Mouse (Mus musculus): ENCODE data around the gene Prr19. TPM values are rescaled to one million over a fixed set of nuclear protein-coding genes. Genes with fewer than 3 reads are reported as not detected.
A peak's percentile ranks its signal among the peaks of the same experiment; 100 is the strongest.

Gene Prr19
- polyA plus RNA-seq, 1 experiment from 2014 or later, result 0.23 TPM

DNA sequence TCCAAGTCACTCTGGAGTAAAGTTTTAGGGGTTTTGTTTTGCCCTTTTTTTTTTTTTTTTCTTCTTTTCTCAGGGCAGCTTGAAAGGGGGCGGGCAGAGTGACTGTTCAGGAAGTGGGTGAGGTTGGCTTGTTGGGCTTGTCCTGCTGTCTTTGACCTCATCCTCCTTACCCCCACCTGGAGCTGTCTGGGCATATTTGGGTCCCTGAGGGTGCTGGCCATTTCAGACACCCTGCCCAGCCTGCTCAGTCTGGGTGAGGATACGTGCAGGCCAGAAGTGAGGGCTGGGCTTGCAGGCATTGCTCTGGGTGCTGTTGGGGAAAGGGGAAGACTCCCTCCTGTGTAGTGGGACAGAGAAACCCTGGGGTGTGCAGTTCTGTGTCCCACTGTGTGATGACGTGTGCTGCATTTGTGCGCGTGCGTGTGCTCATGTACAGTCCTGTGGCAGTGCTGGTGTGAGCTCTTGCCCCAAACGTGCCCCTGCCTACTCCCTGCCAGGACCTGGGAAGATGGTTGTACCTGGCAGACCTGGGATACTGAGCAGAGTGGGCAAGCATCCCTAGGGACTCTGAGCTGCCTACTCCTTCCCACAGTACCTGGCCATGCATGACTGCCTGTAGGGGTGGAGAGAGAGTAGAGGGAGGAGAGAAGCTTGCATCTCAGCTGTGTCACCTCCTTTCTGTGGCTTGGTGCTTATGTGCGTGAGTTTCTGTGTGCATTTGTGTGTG is 31.5 kb upstream of the Prr19 start:
- no peak for ATAC-seq (ENCODE audit: extremely low read depth, insufficient number of reproducible peaks, low FRiP score, low TSS enrichment)
- H3K27me3 ChIP-seq (replicated peaks), result no peaks in the 10 kb centered on the region
- H3K27ac ChIP-seq (replicated peaks), result peak overlapping the region; percentile 88
- H3K4me3 ChIP-seq, result peak overlapping the region; percentile 85
- H3K4me2 ChIP-seq, result peak overlapping the region; percentile 88
- H3K9me3 ChIP-seq, result no peaks in the 10 kb centered on the region
- WGBS, result 83% methylated on average over 8 of the region's 8 CpGs
- H3K4me1 ChIP-seq, result peaks cover 59% of the 10 kb centered on the region
- peaks cover 39% of the 10 kb centered on the region for H3K36me3 ChIP-seq
- H3K9ac ChIP-seq, result peak overlapping the region; percentile 97

DNA sequence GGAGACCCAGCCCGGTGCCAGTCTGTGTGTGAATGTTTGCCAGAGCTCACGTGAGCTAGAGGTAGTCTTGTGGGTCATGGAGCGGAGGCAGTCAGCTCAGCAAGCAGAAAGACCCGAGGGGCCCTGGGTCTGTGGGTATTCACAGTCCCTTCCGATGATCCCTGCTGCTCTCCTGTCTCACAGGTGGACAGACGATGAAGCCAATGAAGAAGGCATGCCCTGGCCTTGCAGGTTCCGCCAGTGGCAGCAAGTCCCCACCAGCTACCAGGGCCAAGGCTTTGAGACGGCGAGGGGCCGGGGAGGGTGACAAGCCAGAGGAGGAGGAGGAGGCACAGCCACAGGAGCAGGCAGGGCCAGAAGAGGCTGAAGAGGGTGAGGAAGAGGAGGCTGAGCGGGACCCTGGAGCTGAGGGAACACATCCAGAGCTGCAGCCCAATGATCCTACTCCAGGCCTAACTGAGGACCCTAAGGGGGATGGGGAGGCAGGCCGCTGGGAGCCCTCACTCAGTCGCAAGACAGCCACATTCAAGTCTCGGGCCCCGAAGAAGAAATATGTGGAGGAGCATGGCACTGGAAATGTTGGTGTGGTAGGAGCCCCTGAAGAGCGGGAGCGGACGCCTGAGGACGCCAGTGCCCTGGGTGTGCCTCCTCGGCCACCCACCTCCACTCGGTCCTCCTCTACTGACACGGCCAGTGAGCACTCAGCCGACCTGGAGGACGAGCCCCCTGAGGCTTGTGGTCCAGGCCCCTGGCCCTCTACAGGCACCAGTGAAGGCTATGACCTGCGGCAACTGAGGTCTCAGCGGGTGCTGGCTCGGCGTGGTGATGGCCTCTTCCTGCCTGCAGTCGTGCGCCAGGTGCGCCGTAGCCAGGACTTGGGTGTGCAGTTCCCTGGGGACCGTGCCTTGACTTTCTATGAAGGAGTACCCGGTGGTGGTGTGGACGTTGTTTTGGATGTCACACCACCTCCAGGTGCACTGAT is 30.3 kb upstream of the Prr19 start:
- peaks cover 46% of the 10 kb centered on the region for H3K36me3 ChIP-seq
- no peak overlapping the region for H3K27ac ChIP-seq (replicated peaks)
- ATAC-seq (ENCODE audit: extremely low read depth, insufficient number of reproducible peaks, low FRiP score, low TSS enrichment), result no peak
- no peaks in the 10 kb centered on the region for H3K27me3 ChIP-seq (replicated peaks)
- peaks cover 71% of the 10 kb centered on the region for H3K4me1 ChIP-seq
- H3K9me3 ChIP-seq, result no peaks in the 10 kb centered on the region
- H3K4me2 ChIP-seq, result no peak overlapping the region
- no peak overlapping the region for H3K4me3 ChIP-seq
- peak overlapping the region; percentile 97 for H3K9ac ChIP-seq
- 86% methylated on average over 35 of the region's 35 CpGs for WGBS

DNA sequence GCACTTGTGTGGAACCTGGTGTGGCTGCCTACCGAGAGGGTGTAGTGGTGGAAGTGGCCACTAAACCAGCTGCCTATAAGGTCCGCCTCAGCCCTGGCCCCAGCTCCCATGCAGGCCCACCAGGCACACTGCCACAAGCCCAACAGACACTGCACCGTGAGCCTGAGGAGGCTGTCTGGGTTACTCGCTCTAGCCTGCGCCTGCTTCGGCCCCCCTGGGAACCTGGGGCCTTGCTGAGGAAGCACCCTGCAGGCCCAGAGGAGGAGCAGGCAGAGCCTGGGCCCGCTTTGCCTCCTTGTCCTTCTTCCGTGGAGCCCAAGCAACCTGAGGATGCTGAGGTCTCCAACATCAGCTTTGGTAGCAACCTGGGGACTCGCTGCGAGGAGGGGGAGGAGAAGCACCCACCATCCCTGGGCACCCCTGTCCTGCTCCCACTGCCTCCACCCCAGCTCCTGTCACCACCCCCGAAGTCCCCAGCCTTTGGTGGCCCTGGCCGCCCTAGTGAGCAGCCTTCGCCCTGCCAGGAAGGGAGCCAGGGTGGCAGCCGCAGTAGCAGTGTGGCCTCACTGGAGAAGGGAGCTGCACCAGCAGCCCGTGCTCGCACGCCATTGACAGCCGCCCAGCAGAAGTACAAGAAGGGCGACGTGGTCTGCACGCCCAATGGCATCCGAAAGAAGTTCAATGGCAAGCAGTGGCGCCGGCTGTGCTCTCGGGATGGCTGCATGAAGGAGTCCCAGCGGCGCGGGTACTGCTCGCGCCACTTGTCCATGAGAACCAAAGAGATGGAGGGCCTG is 29.4 kb upstream of the Prr19 start:
- Histone ChIP-seq H3K4me3 (no peak overlapping the region), H3K9me3 (no peaks in the 10 kb centered on the region), H3K36me3 (peaks cover 46% of the 10 kb centered on the region), H3K4me1 (peaks cover 75% of the 10 kb centered on the region), H3K4me2 (no peak overlapping the region), H3K27ac (replicated peaks) (no peak overlapping the region), H3K9ac (peak overlapping the region; percentile 24; the same call in 1 of the 2 replicates), H3K27me3 (replicated peaks) (no peaks in the 10 kb centered on the region)
- ATAC-seq (ENCODE audit: extremely low read depth, insufficient number of reproducible peaks, low FRiP score, low TSS enrichment), result no peak
- 79% methylated on average over 30 of the region's 30 CpGs for WGBS

DNA sequence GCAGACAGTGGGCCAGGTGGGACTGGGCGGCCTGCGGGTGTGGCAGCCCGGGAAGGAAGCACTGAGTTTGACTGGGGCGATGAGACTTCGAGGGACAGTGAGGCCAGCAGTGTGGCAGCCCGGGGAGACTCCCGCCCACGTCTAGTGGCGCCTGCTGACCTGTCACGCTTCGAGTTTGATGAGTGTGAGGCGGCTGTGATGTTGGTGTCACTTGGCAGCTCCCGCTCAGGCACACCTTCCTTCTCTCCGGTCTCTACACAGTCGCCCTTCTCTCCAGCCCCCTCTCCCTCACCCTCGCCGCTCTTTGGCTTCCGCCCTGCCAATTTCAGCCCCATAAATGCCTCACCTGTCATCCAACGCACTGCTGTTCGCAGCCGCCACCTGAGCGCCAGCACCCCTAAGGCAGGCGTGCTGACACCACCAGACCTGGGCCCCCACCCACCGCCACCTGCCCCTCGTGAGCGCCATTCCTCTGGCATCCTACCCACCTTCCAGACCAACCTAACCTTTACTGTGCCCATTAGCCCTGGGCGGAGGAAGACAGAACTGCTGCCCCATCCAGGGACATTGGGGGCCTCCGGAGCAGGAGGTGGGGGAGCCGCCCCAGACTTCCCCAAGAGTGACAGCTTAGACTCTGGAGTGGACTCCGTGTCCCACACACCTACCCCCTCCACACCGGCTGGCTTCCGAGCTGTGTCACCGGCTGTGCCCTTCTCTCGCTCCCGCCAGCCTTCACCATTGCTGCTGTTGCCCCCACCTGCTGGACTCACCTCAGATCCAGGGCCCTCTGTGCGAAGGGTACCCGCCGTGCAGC is 28.6 kb upstream of the Prr19 start:
- Histone ChIP-seq H3K27ac (replicated peaks) (no peak overlapping the region), H3K4me3 (no peak overlapping the region), H3K9me3 (no peaks in the 10 kb centered on the region), H3K27me3 (replicated peaks) (no peaks in the 10 kb centered on the region), H3K4me2 (no peak overlapping the region), H3K36me3 (peaks cover 46% of the 10 kb centered on the region), H3K9ac (no peak overlapping the region), H3K4me1 (peaks cover 80% of the 10 kb centered on the region)
- WGBS, result 79% methylated on average over 38 of the region's 38 CpGs
- no peak for ATAC-seq (ENCODE audit: extremely low read depth, insufficient number of reproducible peaks, low FRiP score, low TSS enrichment)

- WGBS, result 76% methylated on average over 22 of the region's 22 CpGs
- ATAC-seq (ENCODE audit: extremely low read depth, insufficient number of reproducible peaks, low FRiP score, low TSS enrichment), result no peak
- Histone ChIP-seq H3K4me2 (peak overlapping the region; percentile 18; the same call in 1 of the 2 replicates), H3K4me3 (no peak overlapping the region), H3K27ac (replicated peaks) (peak overlapping the region; percentile 17; the same call in 1 of the 2 replicates), H3K9ac (peak overlapping the region; percentile 91), H3K4me1 (peaks cover 84% of the 10 kb centered on the region), H3K36me3 (peaks cover 46% of the 10 kb centered on the region), H3K27me3 (replicated peaks) (no peaks in the 10 kb centered on the region), H3K9me3 (no peaks in the 10 kb centered on the region)
Observed at GRCm38 (mm10) chr7:25273259-25274241, 27.7 kb upstream of the Prr19 start.

DNA sequence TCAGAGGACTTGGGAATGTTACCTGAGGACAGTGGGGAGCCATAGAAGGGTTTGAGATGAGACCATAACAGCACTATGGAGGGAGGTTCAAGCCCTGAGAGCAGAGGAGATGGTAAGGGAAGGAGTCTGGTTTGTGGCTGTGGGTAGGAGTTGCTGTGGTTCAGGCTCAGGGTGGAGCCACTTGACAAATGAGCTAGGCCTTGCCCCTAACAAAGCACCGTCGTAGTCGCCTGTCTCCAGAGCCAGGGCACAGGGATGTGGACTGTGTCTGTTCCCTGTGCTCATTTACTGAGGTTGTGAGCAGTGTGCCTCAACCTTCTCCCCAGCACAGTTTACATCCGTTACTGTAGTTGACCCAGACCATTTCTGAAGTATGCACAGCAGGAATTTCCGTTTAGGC is 26.6 kb upstream of the Prr19 start:
- H3K4me1 ChIP-seq, result peaks cover 76% of the 10 kb centered on the region

DNA sequence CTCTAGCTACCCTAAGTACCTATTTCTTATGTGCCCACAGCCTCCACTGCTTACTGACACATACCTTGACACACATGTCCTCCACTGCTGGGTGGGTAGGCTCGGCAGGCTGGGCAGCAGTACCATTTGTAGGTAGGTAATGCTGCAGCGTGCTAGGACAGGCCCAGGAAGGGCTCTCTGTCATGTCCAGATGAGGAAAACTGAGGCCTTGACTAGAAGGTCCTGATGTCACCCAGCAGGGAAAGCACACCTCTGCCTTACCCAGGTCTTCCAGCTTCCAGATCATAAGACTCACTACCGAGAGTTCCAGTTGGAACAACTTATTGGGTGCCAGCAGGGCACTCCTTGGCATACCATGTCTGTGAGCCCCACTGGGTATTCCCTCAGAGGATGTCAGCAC is 26.2 kb upstream of the Prr19 start:
- H3K4me2 ChIP-seq, result no peak overlapping the region
- peaks cover 76% of the 10 kb centered on the region for H3K4me1 ChIP-seq
- peak overlapping the region; percentile 91 for H3K9ac ChIP-seq
- peaks cover 46% of the 10 kb centered on the region for H3K36me3 ChIP-seq
- WGBS, result 88% methylated on average over 3 of the region's 3 CpGs
- H3K9me3 ChIP-seq, result no peaks in the 10 kb centered on the region
- ATAC-seq (ENCODE audit: extremely low read depth, insufficient number of reproducible peaks, low FRiP score, low TSS enrichment), result no peak
- H3K27ac ChIP-seq (replicated peaks), result peak overlapping the region; percentile 100
- H3K4me3 ChIP-seq, result no peak overlapping the region
- no peaks in the 10 kb centered on the region for H3K27me3 ChIP-seq (replicated peaks)

More for the DNA sequence above, 26.6 kb upstream of the Prr19 start:
- 53% methylated on average over 5 of the region's 5 CpGs for WGBS
- Histone ChIP-seq H3K27me3 (replicated peaks) (no peaks in the 10 kb centered on the region), H3K4me3 (no peak overlapping the region), H3K9ac (peak overlapping the region; percentile 91), H3K4me2 (no peak overlapping the region), H3K9me3 (no peaks in the 10 kb centered on the region), H3K36me3 (peaks cover 46% of the 10 kb centered on the region), H3K27ac (replicated peaks) (peak overlapping the region; percentile 100)
- ATAC-seq (ENCODE audit: extremely low read depth, insufficient number of reproducible peaks, low FRiP score, low TSS enrichment), result no peak

GRCm38 (mm10) chr7:25275555-25276298 is 25.5 kb upstream of the Prr19 start:
- H3K9me3 ChIP-seq, result no peaks in the 10 kb centered on the region
- peak overlapping the region; percentile 91 for H3K9ac ChIP-seq
- H3K4me2 ChIP-seq, result peak overlapping the region; percentile 43
- H3K4me3 ChIP-seq, result peak overlapping the region; percentile 0; the same call in 1 of the 2 replicates
- WGBS, result 42% methylated on average over 9 of the region's 9 CpGs
- peaks cover 42% of the 10 kb centered on the region for H3K36me3 ChIP-seq
- H3K4me1 ChIP-seq, result peaks cover 76% of the 10 kb centered on the region
- ATAC-seq (ENCODE audit: extremely low read depth, insufficient number of reproducible peaks, low FRiP score, low TSS enrichment), result no peak
- H3K27me3 ChIP-seq (replicated peaks), result no peaks in the 10 kb centered on the region
- H3K27ac ChIP-seq (replicated peaks), result peak overlapping the region; percentile 100

DNA sequence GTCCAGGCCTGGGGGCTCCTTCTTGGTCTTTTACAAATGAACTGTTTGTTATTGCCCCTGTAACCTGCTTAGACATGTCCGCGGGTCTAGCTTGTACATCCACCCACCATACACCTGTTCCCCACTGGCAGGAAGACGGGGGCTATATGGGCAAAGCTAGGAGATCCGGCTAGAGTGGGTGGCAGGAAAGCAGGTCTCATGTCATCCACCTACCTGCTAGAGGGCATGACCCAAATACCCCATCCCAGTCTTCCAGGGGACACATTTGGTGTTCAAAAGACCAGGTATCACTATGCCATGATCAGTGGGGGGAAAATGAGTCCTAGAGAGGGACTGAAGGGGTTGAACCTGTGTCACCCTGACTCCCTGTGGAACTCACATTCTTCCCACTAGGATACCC is 23.8 kb upstream of the Prr19 start:
- H3K27me3 ChIP-seq (replicated peaks), result no peaks in the 10 kb centered on the region
- peak overlapping the region; percentile 69 for H3K4me3 ChIP-seq
- H3K27ac ChIP-seq (replicated peaks), result peak overlapping the region; percentile 100
- H3K4me2 ChIP-seq, result peak overlapping the region; percentile 92
- H3K9me3 ChIP-seq, result no peaks in the 10 kb centered on the region
- H3K36me3 ChIP-seq, result peaks cover 26% of the 10 kb centered on the region
- ATAC-seq (ENCODE audit: extremely low read depth, insufficient number of reproducible peaks, low FRiP score, low TSS enrichment), result no peak
- H3K9ac ChIP-seq, result peak overlapping the region; percentile 91
- H3K4me1 ChIP-seq, result peaks cover 79% of the 10 kb centered on the region
- 88% methylated on average over 4 of the region's 4 CpGs for WGBS

All from heart, embryonic 13.5 days (tissue).